Mouse (Mus musculus) lung, embryonic 15.5 days (tissue): ENCODE results near the gene Klrb1b. TPM values are rescaled to one million over a fixed set of nuclear protein-coding genes. Genes with fewer than 3 reads are reported as not detected.

Experiments used
- ATAC-seq: fragments of 200-750 bp; cut with Nextera tagmentation; 2 replicates; pipeline ENCODE4 v1.8.0; 2017; ENCODE audit warnings: moderate number of reproducible peaks, borderline replicate concordance; ENCODE audit not compliant: low FRiP score, low TSS enrichment; ENCODE audit errors: extremely low read depth
- H3K27ac ChIP-seq: fragments of 300-500 bp; sonication (generic); 2 replicates; pipeline ENCODE4 v1.5.1; 2015; ENCODE audit warnings: moderate library complexity, mild to moderate bottlenecking, inconsistent platforms
- H3K27me3 ChIP-seq: fragments of 300-500 bp; sonication (generic); 2 replicates; pipeline ENCODE4 v1.6.1; 2015; ENCODE audit warnings: inconsistent platforms
- H3K36me3 ChIP-seq: fragments of 300-500 bp; sonication (generic); 2 replicates; pipeline ENCODE4 v1.6.1; 2015; ENCODE audit warnings: inconsistent platforms
- H3K4me1 ChIP-seq: fragments of 300-500 bp; sonication (generic); 2 replicates; pipeline ENCODE4 v1.6.1; 2015; ENCODE audit warnings: inconsistent platforms
- H3K4me2 ChIP-seq: fragments of 300-500 bp; sonication (generic); 2 replicates; pipeline ENCODE4 v1.6.1; 2015; ENCODE audit warnings: inconsistent platforms, mild to moderate bottlenecking, moderate library complexity
- H3K4me3 ChIP-seq: fragments of 300-500 bp; sonication (generic); 2 replicates; pipeline ENCODE4 v1.5.1; 2015; ENCODE audit warnings: mild to moderate bottlenecking, inconsistent platforms
- H3K9ac ChIP-seq: fragments of 300-500 bp; sonication (generic); 2 replicates; pipeline ENCODE4 v1.6.1; 2015; ENCODE audit warnings: inconsistent platforms
- H3K9me3 ChIP-seq: fragments of 300-500 bp; sonication (generic); 2 replicates; pipeline ENCODE4 v1.6.1; 2016; ENCODE audit warnings: inconsistent platforms
- WGBS: fragments of 180-500 bp; shearing (Covaris S2); methylation state at CpG from one replicate; pipeline ENCODE4 v1.1.7; 2015; 5-methylcytosine and 5-hydroxymethylcytosine counted together
- polyA plus RNA-seq: library from polyadenylated mRNA; unstranded; fragments of >200 nt; fragmentation: Nextera tagmentation; extraction: Ambion mirVana; gene quantifications from 2 replicates; pipeline ENCODE4 v1.2.1, GENCODE M21; 2015

Klrb1b gene
- polyA plus RNA-seq, 1 experiment from 2014 or later, result 0.16 TPM

GRCm38 (mm10) chr6:128764598-128764997 lies 61.5 kb downstream of the Klrb1b start:
- peak overlapping the region; percentile 41 for H3K4me2 ChIP-seq

GRCm38 (mm10) chr6:128763736-128764523 lies 62.2 kb downstream of the Klrb1b start:
- Histone ChIP-seq H3K4me3 (peak overlapping the region; percentile 52), H3K36me3 (no peaks in the 10 kb centered on the region), H3K4me1 (peaks cover 5% of the 10 kb centered on the region), H3K27ac (peak overlapping the region; percentile 77), H3K9ac (peak overlapping the region; percentile 51), H3K9me3 (no peaks in the 10 kb centered on the region), H3K27me3 (no peaks in the 10 kb centered on the region), H3K4me2 (peak overlapping the region; percentile 63)
- WGBS, result under 1% methylated on average over 30 of the region's 30 CpGs
- ATAC-seq, result peak; percentile 94

More at GRCm38 (mm10) chr6:128764598-128764997, 61.5 kb downstream of the Klrb1b start:
- no peak overlapping the region for H3K9ac ChIP-seq
- no peaks in the 10 kb centered on the region for H3K9me3 ChIP-seq
- H3K4me3 ChIP-seq, result peak overlapping the region; percentile 52
- H3K27ac ChIP-seq, result peak overlapping the region; percentile 30; the same call in 1 of the 2 replicates
- no peak for ATAC-seq
- H3K36me3 ChIP-seq, result no peaks in the 10 kb centered on the region
- 18% methylated on average over 5 of the region's 5 CpGs for WGBS
- peaks cover 6% of the 10 kb centered on the region for H3K4me1 ChIP-seq
- H3K27me3 ChIP-seq, result no peaks in the 10 kb centered on the region

Other genes with a start within 250 kb of the Klrb1b start
- 2.4 and 2.8 TPM in 2 replicates for gene A2ml1, start 244.7 kb downstream of the Klrb1b start, polyA plus RNA-seq
- not detected in 2 replicates for gene Klrb1a, start 202.8 kb downstream of the Klrb1b start, polyA plus RNA-seq
- not detected in 2 replicates for gene Clec2h, start 163.9 kb downstream of the Klrb1b start, polyA plus RNA-seq
- not detected in 2 replicates for gene Klrb1, start 103.3 kb downstream of the Klrb1b start, polyA plus RNA-seq
- gene Klrb1c, start 37.1 kb downstream of the Klrb1b start, polyA plus RNA-seq, result 0.15 and 0.16 TPM in 2 replicates
- gene Gm44511, start within 50 bp of the Klrb1b start, polyA plus RNA-seq, result not detected in 2 replicates
- gene Clec2i, start 61.3 kb upstream of the Klrb1b start, polyA plus RNA-seq, result 0.24 and 0.32 TPM in 2 replicates
- 0.83 and 1.4 TPM in 2 replicates for gene BC035044, start 64.8 kb upstream of the Klrb1b start, polyA plus RNA-seq
- 0.16 TPM in 1 of 2 replicates, not detected in the other for gene Clec2g, start 108.0 kb upstream of the Klrb1b start, polyA plus RNA-seq
- gene Klrb1f, start 219.6 kb upstream of the Klrb1b start, polyA plus RNA-seq, result 0.51 TPM in 1 of 2 replicates, not detected in the other